Mouse (Mus musculus) layer of hippocampus, postnatal 10 days (tissue): ENCODE measurements around the gene Ankrd31. TPM values are rescaled to one million over a fixed set of nuclear protein-coding genes. Genes with fewer than 3 reads are reported as not detected.
"Not testable (repeated sequence)": the region's sequence is repeated elsewhere in the genome, so short reads cannot be mapped to it uniquely, and the experiment has no call there.

Source experiments
- DNase-seq, 2 experiments: peaks; one replicate each; pipeline ENCODE4 v3.0.0; 2021; ENCODE audit warnings: low spot score in 2 of 2
- long read RNA-seq: library from polyadenylated mRNA; stranded (forward); transcript quantifications from one replicate; pipeline ENCODE4 v2.0.0, GENCODE M21; 2023
- total RNA-seq, 2 experiments: library from RNA; stranded (reverse); gene quantifications; 2 replicates each; pipeline ENCODE4 v1.2.3; 2021

Ankrd31 gene
- under 1 TPM; 0.18 to 0.66 TPM for total RNA-seq
- long read RNA-seq, result 0 reads

- no peak for DNase-seq
These were observed at the start of gene Ankrd31 for GRCm38 (mm10) chr13:96748109-96748845. Ankrd31 (plus strand) TSS chr13:96748272.

GRCm38 (mm10) chr13:96702567-96703278 lies 45.3 kb upstream of the Ankrd31 start:
- no peak for DNase-seq

DNA sequence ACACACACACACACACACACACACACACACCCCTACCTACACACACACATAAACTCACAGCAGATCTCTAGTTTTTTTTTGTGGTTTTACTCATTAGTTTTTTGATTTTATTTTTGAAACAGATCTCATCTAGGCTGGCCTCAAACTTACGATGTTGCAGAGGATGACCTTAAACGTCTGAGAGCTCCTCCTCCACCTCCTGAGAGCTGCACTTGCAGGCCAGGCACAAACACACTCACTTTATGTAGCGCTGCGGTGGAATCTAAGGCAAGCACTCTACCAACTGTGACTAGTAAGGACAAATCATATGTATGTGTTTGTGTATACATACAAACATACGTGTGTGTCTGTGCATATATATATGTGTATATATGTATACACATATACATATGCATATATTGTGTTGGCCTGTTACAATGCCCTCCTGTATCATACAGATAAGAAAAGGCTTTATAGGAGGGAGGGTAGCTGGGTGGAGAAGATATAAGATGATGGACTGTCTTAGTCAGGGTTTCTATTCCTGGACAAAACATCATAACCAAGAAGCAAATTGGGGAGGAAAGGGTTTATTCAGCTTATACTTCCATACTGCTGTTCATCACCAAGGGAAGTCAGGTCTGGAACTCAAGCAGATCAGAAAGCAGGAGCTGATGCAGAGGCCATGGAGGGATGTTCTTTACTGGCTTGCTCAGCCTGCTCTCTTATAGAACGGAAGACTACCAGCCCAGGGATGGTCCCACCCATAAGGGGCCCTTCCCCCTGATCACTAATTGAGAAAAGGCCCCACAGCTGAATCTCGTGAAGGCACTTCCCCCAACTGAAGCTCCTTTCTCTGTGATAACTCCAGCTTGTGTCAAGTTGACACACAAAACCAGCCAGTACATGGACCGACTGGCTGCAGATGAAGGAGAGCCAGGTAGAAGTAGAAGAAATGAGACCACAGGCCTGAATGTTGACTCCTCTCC lies 38.5 kb upstream of the Ankrd31 start:
- peak in 1 of 2 experiments; percentile 16 for DNase-seq

DNA sequence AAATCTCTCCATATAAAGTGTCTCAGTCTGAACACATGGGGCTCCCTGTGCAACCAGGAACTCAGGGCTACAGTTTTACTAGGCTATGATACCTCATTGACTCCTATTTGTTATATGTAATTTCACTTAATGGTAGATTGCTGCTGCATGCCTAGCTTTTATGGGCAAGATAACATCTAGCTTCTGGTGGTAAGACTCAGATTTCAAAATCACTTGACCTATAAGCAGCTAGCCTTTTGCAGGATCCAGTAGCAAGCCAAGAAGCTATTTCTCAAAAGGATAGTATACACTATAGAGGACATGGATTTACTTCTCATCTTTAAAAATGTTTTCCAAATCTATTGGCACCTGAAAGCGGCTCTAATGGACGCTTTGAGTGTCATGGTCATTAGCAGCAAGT lies 31.8 kb upstream of the Ankrd31 start:
- no peak for DNase-seq

DNA sequence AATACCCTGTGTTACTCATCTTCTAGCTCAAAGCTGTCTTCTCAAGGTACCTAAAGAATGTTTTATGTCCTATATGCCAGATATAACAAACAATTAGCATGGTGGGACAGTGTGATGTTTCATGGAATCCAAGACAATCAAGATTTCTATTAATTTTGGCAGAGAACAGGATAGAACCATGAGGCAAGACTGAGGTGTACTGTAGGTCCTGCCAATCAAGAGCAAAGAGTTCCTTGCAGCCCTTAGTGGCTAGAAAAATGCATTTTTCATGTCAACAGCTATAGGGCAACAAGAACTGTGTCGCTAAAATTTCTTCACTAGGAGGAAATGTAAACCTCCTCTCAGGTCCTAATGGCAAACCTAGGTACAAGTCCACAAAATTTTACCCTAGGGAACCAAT lies 30.3 kb upstream of the Ankrd31 start:
- DNase-seq, result no peak

GRCm38 (mm10) chr13:96720003-96720402 lies 28.1 kb upstream of the Ankrd31 start:
- no peak for DNase-seq

- no peak for DNase-seq
These were observed 19.8 kb upstream of the Ankrd31 start for GRCm38 (mm10) chr13:96728289-96728688.

- DNase-seq, result no peak
These were observed 18.9 kb upstream of the Ankrd31 start for GRCm38 (mm10) chr13:96729146-96729545.

GRCm38 (mm10) chr13:96730116-96730515 lies 18.0 kb upstream of the Ankrd31 start:
- no peak for DNase-seq

- no peak for DNase-seq
These were observed 12.9 kb upstream of the Ankrd31 start for GRCm38 (mm10) chr13:96735175-96735574.

GRCm38 (mm10) chr13:96740159-96740558 lies 7.9 kb upstream of the Ankrd31 start:
- DNase-seq, result no peak

- DNase-seq, result no peak
These were observed 5.2 kb upstream of the Ankrd31 start for GRCm38 (mm10) chr13:96742871-96743270.

- DNase-seq, result no peak
These were observed 2.0 kb upstream of the Ankrd31 start for GRCm38 (mm10) chr13:96746055-96746454.

GRCm38 (mm10) chr13:96749859-96750258 lies 1.8 kb downstream of the Ankrd31 start:
- DNase-seq, result no peak

GRCm38 (mm10) chr13:96760848-96761247 lies 12.8 kb downstream of the Ankrd31 start:
- DNase-seq, result no peak

DNA sequence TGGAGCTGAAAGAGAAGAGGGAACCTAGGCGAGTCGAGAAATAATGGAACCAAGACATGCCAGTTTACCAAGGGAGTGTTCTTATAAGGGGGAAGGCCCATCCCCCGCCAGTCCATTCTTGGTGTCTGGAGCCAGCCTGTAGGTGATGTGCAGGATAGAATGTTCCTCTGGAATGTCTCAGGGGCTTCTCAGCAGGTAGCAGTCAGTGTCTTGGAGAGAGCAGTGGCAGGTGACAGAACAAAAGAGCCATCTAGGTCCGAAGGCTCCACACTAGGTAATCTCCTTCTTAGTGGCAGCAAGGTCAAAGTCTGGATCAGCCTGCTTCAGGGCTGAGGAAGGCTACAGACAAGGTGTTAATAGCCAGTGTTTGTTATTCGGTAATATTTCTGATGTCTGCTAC lies 38.0 kb downstream of the Ankrd31 start:
- not testable (repeated sequence) for DNase-seq

- no peak for DNase-seq
These were observed 45.4 kb downstream of the Ankrd31 start for GRCm38 (mm10) chr13:96793451-96793850.

- DNase-seq, result no peak
These were observed 47.2 kb downstream of the Ankrd31 start for GRCm38 (mm10) chr13:96795301-96795700.

GRCm38 (mm10) chr13:96797500-96797899 lies 49.4 kb downstream of the Ankrd31 start:
- DNase-seq, result peak in 1 of 2 experiments; percentile 9

DNA sequence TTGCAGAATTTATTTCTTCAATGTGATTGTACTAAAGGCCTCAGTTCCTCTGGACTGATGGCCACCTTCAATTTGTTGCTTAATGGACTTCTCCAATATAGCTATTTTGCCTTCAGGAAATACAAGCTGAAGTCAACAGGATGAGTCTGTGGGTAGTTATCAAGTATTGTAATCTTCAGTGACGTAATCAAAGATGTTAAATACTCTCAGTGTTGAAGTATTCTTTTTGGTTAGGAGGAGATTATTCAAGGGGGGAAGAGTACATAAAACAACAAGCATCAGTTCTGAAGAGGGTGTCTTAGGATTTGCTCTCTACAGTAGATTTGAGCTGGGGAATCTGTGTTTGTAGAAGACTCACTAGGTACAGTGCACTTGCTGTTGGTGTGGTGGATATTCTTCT lies 101.7 kb downstream of the Ankrd31 start:
- DNase-seq, result no peak

DNA sequence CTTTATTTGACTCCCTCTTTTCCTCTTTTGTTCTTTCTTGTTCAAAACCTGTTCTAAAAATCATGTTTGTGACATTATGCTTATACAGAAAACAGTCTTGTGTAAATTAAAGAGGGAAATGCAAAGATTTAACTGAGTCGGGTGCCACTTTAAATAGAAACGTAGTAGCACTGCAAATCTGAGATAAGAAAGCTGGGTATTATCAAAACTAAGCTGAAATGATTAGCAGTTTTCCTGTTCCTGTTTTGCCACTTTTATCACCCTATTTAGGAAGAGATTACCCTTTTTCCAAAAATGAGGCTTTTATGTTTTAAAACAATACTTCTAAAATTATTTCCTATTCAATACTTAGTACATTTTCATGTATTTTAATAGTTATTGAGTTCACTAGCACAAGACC lies 104.1 kb downstream of the Ankrd31 start:
- DNase-seq, result no peak
